Mouse (Mus musculus): ENCODE measurements around the gene Gpc4.

Gpc4 gene

DNA sequence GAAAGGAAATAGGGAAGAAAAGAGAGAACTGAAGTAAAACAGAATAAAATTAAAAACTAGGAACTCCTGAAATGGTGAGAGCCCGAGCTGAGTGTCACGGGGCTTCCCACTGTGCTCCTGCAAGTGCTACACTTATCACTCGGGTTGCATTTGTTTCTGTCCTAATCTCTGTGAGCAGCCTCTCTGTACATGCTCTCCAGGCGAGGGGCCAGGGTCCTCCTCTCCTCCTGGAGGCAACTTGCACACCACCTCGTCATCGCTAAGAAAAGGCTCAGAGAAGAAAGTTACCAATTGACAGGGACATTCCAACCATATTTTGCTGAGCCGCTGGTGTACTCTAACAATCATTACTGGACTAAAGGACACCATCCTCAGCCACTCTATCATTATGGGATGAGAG is 14.0 kb downstream of the Gpc4 start:
- DNase-seq (ENCODE audit: low read depth, low spot score): no peak

DNA sequence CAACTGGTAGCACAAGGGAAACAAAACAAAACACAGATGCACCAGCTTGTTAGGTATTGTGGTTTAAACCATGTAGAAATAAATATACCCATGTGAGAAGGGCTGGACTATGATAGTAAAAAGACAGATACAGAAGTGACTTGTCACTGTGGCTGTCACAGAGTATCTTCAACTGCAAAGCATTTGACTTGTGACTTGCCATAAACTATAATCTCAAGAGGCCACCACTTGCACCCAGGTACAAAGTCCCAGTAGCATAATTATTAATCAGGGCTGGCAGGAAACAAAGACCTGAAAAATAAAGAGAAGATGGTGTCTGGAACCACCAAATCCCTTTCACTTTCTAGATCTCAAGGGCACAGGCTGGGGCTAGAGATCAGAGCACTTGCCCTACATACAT is 19.5 kb downstream of the Gpc4 start:
- no peak for DNase-seq (ENCODE audit: low read depth, low spot score)

DNA sequence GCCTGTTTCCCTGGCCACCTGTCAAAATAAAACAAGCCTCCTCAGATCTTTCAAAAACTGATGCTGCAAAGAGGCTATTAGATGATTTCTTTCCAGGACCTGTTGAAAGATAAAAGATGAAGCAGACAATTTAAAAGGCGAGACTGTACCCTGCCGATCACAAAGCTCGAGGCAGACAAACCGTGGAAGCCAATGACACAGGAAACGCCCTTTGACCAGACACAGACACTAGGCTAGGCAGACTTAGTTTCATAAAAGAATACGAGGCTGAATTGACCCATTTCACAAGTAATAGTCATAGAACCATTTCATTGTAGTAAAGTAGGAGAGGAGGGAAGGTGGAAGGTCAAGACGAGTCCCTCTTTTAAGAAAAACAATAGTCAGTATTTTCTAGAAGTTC is 20.6 kb downstream of the Gpc4 start:
- no peak for DNase-seq (ENCODE audit: low read depth, low spot score)

DNA sequence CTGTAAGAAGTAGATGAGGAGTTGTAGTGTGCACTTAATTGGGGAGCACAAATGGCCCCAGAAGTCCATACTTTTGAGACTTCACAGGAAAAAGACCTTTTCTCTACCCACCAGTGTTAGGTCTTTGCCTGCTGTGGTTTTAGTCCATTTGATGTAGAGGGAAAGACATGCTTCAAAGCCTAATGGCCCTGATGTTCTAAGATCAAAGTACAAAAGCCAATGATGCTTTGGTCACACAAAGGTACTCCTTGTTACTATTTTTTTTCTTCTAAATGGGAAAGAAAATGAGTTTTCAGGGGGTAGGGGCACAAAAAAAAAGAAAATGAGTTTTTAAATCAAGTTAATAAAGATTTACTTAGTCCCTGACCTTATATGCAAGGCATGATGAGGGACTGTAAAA is 24.7 kb downstream of the Gpc4 start:
- DNase-seq (ENCODE audit: low read depth, low spot score): no peak

DNA sequence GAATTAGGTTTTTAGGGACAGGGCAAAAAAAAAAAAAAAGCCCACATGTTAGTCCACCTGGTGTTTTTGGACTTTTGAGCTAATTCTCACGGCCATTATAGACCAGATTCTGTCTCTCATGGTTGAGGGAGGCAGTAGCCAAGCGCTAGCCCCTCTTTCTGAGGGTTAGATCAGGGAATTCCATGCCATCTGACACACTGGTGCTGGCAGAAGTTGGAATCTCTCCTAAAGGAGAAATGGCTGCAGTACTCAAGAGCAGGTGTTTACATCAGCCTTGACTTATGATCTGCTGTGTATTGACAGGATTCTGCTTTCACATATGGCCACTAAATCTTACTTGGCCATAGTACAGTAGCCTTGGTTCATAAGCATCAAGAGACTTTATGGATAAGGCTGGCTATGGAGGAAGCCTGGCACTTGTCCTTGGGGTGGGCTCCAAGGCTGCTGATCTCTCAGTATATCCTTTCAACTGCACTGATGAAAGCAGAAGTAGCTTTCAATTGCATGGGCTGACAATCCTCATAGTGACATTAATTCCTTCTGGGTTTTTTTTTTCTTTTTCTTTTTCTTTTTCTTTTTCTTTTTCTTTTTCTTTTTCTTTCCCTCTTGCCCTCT is 26.5 kb downstream of the Gpc4 start:
- DNase-seq (ENCODE audit: low read depth, low spot score): no peak

DNA sequence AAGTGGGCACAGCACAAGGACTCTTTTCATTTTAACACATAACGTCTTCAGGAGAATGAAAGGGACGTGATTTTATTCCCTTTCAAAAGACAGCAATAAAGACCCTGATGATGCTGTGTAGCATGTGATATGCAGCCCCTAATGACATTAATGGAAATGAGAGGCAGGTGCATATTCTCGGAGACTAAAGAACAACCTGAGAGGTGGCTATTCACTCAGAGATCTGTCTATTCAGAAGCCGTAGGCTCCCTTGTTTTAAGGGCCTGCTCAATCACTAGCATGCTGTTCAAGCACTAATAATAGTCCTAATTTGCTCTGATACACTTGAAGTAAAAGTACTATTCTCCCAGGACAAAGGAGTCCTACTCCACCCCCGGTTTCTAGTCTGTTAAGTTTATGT is 27.0 kb downstream of the Gpc4 start:
- no peak for DNase-seq (ENCODE audit: low read depth, low spot score)

DNA sequence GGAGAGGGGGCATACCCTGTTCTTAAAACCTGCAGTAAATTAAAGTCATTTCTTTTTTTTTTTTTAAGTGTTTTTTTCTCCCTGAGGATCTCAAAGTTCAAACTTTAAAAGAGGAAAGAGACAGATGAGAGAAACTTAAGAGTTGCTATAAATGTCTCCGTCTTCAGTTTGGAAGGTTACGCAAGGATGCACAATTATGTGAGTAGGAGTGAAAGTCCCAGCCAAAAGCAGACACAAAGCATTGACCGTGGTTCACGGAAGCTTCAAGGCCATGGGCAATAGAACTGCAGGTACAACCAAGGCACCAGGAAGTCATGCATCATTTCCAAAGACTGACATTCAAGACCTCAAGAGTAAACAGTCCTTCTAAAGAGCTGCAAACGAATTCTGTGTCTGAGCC is 28.5 kb downstream of the Gpc4 start:
- DNase-seq (ENCODE audit: low read depth, low spot score): no peak

DNA sequence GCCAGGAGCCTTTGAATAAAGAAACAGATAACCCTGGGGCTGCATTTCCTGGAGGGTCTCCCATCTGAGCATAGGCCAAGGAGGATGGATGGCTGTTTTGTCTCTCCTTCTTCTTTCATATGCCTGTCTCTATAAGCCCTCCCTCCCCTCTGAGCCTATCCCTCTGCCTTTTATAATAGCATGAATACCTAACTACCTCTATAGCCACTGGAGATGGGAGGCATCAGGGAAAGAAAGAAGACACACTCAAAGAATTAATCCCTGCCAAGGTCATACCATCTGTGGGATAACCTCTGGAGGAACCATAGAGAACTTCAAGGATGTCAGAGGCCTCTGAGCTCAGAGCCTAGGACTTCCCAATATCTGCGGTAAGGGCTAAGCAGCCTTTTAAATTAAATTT is 35.4 kb downstream of the Gpc4 start:
- peak; percentile 15 for DNase-seq (ENCODE audit: low read depth, low spot score)

DNA sequence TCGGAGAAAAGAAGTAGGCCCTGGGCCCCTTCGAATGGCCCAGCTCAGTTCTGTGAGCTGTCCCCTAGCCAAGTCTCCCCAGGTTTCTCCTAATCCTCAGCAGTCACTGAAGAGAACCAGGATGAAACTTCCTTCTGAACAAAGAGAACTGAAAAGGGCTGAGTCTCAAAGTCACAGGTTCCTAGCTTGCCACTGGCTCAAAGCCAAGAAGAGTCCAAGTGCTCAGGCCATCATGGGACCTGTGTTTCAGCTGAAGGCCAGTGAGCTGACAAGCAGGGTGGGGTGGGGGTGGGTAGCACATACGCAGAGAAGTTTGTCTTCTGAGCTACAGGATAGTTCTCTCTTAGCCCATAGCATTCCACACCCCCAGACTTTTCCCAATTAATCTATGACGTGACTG is 36.3 kb downstream of the Gpc4 start:
- no peak for DNase-seq (ENCODE audit: low read depth, low spot score)

DNA sequence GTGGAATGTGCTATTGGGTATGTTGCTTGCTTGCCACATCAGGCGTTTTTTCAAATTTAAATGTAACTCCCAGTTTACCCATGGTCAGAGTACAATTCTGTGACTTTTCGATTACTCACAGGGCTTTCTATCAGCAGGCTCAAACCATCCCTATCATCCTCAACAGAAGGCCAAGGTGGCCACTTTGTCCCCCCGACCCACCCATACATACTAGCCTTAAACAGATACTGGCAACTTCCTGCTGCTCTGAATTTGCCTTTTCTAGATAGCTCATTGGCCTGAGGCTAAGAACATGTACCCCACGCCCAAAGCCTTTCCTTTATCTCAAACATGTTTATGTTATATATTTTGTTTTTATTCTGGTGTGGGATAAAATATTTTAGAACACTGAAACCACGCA is 51.4 kb downstream of the Gpc4 start:
- DNase-seq (ENCODE audit: low read depth, low spot score): no peak

DNA sequence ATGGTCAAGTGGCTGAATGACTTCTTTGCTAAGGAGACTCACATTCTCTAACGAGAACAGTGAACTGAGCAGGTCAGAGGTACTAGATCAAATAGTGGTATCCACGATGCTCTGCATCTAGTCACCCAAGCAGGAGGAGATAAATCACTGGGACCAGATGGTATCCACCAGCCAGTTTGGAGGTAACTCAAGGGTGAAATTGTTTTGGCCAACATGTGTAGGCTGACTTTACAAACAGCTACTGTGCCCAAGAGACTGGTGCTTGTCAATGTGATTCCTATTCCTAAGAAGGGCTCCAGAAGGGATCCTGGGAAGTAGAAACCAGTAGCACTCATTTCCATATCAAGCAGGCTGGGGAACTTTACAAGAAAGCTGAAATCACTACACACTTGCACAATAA is 55.4 kb downstream of the Gpc4 start:
- peak; percentile 2 for DNase-seq (ENCODE audit: low read depth, low spot score)

DNA sequence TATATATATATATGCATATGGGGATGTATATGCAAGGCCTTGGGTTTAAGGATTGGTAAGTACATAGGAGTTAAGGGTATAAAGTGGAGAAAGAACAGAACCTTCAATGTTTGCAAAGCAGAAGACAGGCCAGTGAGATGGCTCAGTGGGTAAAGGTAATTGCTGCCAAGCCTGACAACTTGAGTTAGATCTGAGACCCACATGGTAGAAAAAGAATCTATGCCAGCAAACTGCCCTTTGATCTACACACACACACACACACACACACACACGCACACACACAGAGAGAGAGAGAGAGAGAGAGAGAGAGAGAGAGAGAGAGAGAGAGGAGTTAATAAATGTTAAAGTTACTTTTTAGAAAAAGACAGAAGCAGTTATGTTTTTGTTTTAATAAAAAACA is 56.1 kb downstream of the Gpc4 start:
- no peak for DNase-seq (ENCODE audit: low read depth, low spot score)

DNA sequence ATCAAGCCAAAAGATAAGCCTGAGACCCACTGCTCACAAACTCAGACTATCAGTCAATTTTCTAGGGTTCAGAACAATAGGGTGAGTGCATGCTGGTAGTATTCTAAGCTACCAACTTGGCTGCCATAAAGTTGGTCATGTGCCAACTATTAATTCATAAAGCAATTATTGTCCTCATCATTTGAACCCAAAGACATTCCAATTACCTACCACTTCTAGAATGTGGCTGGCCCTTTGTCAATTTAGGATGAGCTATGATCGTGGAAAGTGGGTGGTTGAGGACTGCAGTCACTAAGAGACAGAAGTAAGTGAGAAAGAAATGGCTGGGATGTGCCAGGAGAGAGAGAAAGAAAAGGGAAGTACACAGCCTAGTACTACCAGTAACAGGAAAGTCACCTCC is 61.3 kb downstream of the Gpc4 start:
- no peak for DNase-seq (ENCODE audit: low read depth, low spot score)

DNA sequence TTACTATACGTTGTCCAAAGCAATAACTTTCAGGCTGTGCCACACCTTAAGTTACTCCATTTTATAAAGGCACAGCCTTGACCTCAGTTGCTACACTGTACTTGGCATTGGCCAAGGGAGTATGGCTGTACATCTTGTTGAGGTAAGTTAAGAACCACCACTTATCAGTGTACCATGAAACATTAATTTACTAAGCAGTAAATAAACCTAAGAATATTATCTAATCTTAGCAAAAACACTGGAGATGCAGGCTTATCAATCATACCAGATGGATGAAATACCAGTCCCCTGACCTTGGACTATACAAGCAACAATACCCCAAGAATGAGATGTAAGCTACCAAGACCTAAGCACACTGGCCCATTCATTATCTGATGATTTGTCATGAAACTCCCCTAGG is 63.1 kb downstream of the Gpc4 start:
- DNase-seq (ENCODE audit: low read depth, low spot score): no peak

DNA sequence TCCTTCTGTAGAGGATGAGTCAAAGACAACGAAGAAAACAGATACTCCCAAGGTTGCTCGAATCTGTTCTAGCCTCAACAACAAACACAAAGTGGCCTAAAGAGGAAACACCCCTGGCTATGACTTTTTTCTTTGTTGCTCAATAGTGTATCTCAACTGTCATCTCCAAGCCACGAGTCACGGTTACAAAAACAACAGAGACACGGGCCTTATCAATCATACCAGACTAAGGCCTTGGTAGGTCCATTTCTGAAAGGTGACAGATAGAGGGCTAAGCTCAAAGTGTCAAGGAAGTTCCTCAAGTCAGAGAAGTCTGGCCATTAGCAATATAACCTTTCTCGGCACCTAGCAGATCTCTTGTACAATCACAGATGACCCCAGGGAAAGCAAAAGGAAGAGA is 63.6 kb downstream of the Gpc4 start:
- no peak for DNase-seq (ENCODE audit: low read depth, low spot score)

DNA sequence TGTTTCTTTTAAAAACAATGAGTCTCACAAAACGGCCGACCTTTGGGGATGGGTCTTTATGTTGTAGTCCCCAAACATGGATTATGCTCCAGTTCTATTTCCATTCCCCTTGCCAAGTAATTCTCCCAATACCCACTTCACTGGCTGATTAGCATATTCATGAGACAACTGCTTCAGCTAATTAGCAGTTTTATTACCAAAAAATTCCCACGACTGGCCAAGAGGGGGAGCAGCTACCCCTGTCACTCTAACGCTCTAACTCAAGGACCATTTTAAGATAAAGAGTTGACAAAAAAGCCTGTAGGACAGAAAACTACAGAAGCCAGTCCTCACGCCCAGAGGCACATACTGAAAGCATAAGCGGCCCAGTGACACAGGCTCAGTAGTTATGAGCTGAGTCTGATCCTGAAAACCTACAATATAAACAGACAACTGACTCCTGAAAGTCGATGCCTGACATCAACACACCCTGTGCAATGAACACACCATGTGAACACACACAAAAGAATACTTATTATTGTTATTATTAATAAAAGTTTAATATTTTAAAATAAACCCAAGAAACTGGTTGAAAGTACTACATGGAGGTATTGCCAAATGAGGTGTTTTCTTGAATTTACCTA is 77.2 kb downstream of the Gpc4 start:
- peak; percentile 28 for DNase-seq (ENCODE audit: low read depth, low spot score)

DNA sequence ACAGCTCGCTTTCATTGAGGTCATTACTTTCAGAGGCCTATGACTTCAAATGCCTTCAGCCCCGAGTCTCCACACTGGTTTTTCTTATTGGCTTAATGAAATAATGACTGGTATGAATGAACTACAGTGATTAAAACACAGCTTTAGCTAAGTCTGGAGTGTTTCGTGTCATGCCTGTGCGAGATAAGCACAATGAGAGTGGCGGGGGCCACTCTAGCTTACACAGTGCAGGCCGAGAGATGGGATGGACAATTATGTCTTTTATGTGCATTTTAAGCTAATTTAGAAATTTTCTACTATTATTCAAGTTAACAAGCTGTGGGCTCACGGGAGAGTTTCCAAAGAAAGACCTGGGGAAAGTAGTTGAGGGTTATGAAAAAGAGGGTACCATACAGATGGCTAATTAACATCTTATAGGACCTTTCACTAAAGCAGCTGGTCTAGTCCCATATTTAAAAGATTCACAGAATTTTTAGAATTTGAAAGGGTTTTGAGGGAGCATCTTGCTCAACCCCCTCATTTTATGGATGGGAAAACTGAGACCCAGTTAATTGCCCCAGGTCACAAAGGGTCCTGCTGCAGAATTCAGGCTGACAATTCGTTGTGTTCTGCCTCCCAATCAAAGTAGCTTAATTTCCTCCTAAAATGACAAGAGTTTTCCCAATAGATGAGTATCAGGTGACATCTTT is 78.0 kb downstream of the Gpc4 start:
- DNase-seq (ENCODE audit: low read depth, low spot score): no peak

DNA sequence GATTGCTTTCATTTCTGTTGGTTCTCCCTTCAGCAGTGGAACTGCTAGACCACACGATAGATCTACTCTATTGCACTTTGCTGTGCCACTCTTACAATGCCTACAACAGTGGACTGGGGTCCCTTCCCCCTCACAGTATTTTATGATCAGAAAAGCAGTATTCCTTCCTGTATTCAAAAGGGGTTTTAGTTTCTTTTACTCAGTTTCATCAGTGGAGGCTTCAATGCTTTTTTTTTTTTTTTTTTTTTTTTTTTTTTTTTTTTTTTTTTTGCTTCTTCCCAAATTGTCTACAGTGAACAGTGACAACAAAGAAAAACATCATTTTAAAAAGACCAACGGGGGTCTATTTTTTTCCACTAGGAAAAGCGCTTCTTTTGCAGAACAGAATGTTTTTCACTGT is 81.5 kb downstream of the Gpc4 start:
- no peak for DNase-seq (ENCODE audit: low read depth, low spot score)

DNA sequence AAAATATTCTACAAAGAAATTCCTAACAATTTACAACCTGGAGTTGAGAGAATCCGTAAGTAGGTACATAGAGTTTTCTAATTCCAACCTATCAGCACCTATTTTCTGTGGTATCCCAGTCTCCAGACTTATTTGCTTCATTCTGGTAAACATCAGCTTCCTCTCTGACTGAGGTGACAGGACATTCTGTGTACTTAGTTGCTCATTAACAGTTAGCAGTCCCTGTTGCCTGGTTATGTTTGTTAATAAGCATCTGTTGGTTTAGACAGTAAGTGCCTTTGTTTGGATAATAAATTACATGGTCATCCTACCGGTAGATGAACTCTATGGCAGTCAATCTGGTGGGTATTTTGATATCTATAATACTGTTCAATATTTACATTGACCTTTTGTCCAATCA is 92.6 kb downstream of the Gpc4 start:
- no peak for DNase-seq (ENCODE audit: low read depth, low spot score)

DNA sequence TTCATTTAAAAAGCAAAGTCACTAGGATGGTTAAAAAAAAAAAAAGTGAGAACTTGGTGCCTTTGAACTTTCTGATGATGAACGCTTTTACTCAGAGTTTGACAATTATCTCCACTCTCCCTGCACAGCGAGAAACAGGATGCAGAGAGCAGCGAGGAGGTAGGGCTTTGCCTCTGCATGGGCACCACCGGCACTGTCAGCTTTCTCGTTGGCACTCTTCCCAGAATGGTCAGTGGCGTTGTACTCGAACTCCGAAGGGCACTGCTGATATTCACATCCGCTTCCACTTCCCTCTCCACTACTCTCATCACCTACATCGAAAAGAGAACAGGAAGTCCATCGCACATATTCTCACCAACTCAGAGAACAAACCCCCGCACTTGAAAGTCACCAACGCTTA is 111.6 kb downstream of the Gpc4 start:
- DNase-seq (ENCODE audit: low read depth, low spot score): no peak

DNA sequence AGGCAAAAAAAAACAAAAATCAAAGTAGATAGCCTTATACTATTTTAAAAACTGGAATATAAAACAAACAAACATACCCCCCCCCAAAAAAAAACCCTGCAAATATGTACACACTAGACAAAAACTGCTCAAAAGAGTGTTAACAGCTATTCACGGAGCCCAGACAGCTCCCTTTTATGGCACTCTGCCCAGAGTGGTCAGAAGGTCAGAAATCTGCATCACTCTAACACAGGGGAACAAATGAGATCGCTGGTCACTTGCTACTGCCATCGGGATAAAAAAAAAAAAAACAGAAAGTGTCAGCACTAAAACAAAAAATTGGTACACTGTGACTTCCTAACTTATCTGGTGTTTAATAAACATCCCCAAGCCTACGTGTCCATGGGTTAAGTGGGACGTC is 113.0 kb downstream of the Gpc4 start:
- DNase-seq (ENCODE audit: low read depth, low spot score): no peak

DNA sequence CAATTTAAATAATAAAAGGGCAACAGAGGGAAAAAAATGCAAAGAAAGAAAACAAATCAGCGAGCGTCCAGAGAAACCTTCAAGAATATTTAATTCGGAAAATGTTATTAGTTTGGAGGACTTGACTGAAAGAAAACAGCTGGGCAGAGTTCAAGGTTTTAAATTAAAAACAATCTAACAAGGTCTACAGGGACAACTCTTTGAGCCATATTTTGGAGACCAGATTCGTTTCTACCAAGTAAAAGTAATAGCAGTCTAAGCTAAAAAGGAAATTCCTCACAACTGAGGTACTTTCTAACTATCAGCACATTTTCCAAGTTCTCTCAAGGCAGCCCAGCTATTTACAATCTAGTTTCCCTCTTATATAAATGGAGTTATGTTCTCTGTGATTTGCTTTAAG is 114.1 kb downstream of the Gpc4 start:
- no peak for DNase-seq (ENCODE audit: low read depth, low spot score)

DNA sequence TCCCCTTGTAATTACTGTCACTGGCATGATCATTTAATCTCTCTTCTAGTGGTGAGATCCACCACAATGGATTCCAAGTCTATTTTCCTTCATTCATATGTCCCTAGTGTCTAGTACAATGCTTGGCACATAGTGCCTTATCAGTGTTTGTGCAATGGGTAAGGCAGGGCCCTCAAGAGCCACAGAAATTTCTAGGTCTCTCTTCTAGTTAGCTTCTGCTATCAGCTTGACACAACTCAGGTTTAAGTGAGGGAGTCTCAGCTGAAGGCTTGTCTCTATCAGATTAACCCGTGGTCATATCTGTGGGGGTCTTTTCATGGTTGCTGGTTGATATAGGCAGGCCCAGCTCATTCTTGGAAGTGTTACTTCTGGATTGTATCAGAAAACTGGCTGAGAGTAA is 125.2 kb downstream of the Gpc4 start:
- no peak for DNase-seq (ENCODE audit: low read depth, low spot score)

DNA sequence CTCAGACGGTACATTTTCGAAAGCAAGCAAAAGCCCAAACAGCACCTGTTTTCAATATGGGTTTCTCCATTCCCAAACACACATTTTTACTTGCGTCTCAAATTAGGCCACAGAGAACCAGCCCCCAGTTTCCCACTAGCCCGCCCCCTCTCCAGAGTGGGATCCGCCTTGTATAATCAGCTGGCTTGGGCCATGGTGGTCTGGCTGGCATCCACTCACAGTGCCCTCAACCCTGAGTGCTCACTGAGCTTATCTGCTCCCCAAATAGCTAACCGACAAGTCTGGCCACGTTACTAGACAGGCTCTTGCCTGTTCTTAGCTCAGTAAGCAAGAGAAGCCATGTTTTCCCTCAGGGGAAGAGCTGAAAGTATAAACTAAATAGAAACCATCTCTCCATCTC is 134.9 kb downstream of the Gpc4 start:
- no peak for DNase-seq (ENCODE audit: low read depth, low spot score)

Measured in ES-CJ7 (cell line).